Mouse (Mus musculus): ENCODE data around the gene Zmynd15. TPM values are rescaled to one million over a fixed set of nuclear protein-coding genes. Genes with fewer than 3 reads are reported as not detected.
A peak's percentile ranks its signal among the peaks of the same experiment; 100 is the strongest.

Gene Zmynd15
- polyA plus RNA-seq, 1 experiment from 2014 or later, result 1.0 TPM

DNA sequence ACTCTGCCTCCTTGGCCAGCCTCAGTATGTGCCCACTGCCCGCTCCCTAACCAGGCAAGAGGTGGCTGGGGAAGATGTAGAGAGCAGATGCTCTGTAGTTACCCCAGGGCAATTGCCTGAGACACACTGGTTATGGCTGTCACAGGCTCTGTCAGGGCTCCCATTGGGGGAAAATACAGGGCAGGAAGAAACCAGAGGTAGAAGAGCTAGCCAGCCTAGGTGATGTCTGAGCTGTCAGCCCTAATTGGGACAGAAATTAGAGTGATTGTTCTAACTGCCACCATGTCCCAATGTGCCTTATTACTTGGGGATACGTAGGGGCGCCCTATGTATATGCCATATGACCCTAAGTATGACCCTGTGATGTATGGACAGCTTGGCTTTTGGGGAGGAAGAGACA, 25.3 kb upstream of the Zmynd15 start:
- H3K27me3 ChIP-seq (replicated peaks; ENCODE audit: insufficient read depth, low read length), result no peaks in the 10 kb centered on the region
- DNase-seq (ENCODE audit: low spot score), result no peak
- 93% methylated on average over 3 of the region's 3 CpGs for WGBS
- no peak overlapping the region for H3K9ac ChIP-seq (replicated peaks; ENCODE audit: low read depth)
- H3K36me3 ChIP-seq (ENCODE audit: insufficient read depth, low read length), result 0 out of 2 replicates have a peak, but pooled peaks cover 6% of the 10 kb centered on the region
- peaks cover 6% of the 10 kb centered on the region; the same call in 1 of the 2 replicates for H3K4me1 ChIP-seq (ENCODE audit: insufficient read depth, low read depth, low read length)
- TF ChIP-seq CTCF (IDR thresholded peaks at IDR 0.05), result no peak
- no peak for TF ChIP-seq EP300 (IDR thresholded peaks at IDR 0.05)
- 0 out of 2 replicates have a peak overlapping the region, but pooled peaks have one; percentile 9 for H3K4me2 ChIP-seq (replicated peaks; ENCODE audit: low read depth, low read length)
- no peak overlapping the region for H3K27ac ChIP-seq (ENCODE audit: low read length)
- no peak overlapping the region for H3K4me3 ChIP-seq (ENCODE audit: low read depth, low read length)
- H3K9me3 ChIP-seq (ENCODE audit: low read length), result no peaks in the 10 kb centered on the region
- ATAC-seq, result no peak

DNA sequence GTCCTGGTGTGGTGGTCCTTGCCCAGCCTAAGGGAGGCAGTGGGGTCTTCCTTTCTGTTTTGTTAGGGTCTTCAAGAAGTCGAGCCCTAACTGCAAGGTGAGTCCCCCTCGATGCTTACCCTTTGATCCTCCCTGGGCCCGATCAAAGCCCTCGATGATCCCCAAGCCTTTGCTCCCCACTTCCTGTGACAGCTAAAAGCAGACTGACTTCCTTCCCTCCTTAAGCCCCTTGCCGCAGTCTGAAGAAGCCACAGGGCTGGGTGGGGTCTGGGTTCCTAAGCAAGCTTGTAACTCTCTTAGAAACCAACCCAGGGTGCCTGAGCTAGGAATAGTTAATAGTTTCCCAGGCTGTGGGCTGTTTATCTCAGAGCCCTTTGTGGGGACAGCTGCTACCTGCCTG, 23.8 kb upstream of the Zmynd15 start:
- DNase-seq (ENCODE audit: low spot score), result no peak
- Histone ChIP-seq H3K9me3 (ENCODE audit: low read length) (no peaks in the 10 kb centered on the region), H3K4me1 (ENCODE audit: insufficient read depth, low read depth, low read length) (peaks cover 6% of the 10 kb centered on the region; the same call in 1 of the 2 replicates), H3K4me2 (replicated peaks; ENCODE audit: low read depth, low read length) (no peak overlapping the region), H3K9ac (replicated peaks; ENCODE audit: low read depth) (no peak overlapping the region), H3K27ac (ENCODE audit: low read length) (no peak overlapping the region), H3K4me3 (ENCODE audit: low read depth, low read length) (no peak overlapping the region), H3K27me3 (replicated peaks; ENCODE audit: insufficient read depth, low read length) (no peaks in the 10 kb centered on the region), H3K36me3 (ENCODE audit: insufficient read depth, low read length) (0 out of 2 replicates have a peak, but pooled peaks cover 6% of the 10 kb centered on the region)
- WGBS, result 45% methylated on average over 5 of the region's 5 CpGs
- ATAC-seq, result no peak
- TF ChIP-seq CTCF (IDR thresholded peaks at IDR 0.05) (no peak), EP300 (IDR thresholded peaks at IDR 0.05) (no peak)

DNA sequence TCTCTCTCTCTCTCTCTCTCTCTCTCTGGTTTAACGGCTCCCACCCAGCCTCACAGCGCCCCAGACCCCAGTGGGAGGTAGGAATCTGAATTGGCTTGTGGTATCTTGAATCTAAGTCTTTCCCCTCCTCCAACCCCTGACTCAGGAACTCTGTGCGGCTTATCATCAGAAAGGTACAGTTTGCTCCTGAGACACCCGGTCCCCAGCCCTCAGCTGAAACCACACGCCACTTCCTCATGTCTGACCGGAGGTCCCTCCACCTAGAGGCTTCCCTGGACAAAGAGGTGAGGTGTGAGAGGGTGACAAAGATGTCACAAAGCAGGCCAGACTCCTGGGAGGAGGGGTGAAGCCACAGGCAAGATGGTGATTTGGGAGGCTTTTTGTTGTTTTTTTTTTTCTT, 21.8 kb upstream of the Zmynd15 start:
- 0 out of 2 replicates have a peak, but pooled peaks cover 6% of the 10 kb centered on the region for H3K36me3 ChIP-seq (ENCODE audit: insufficient read depth, low read length)

DNA sequence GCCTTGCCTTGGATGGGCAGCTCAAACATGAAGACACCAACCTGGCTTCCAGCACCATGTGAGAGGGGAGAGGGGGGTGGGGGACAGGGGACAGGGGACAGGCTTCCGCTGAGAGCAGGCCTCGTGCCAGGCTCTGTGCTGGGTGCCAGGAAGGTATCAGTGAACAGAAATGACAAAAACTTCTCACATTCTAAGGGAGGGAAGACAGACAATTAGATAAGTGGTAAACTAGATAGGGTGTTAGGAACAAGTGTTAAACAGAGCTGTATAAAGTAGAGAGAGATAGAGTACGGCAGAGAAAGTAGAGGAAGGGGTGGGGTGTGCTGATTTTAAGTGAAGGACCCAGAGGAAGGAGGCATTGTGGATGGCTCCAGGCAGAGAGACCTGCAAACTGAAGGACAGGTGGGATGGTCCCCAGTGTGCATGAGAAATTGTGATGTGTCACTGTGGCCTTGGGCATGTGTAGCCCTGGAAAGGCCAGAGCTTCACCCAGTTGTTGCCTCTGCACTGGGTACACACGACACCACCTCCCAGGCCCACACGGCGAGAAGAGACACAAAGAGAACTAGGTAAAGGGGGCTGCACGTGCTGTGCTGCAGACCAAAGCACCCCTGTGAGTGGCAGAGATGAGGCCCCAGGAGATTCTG, 20.4 kb upstream of the Zmynd15 start:
- no peaks in the 10 kb centered on the region for H3K9me3 ChIP-seq (ENCODE audit: low read length)
- no peak overlapping the region for H3K4me2 ChIP-seq (replicated peaks; ENCODE audit: low read depth, low read length)
- H3K9ac ChIP-seq (replicated peaks; ENCODE audit: low read depth), result no peak overlapping the region
- no peaks in the 10 kb centered on the region for H3K4me1 ChIP-seq (ENCODE audit: insufficient read depth, low read depth, low read length)
- ATAC-seq (no peak), DNase-seq (ENCODE audit: low spot score) (no peak)
- no peaks in the 10 kb centered on the region for H3K27me3 ChIP-seq (replicated peaks; ENCODE audit: insufficient read depth, low read length)
- no peak overlapping the region for H3K27ac ChIP-seq (ENCODE audit: low read length)
- H3K36me3 ChIP-seq (ENCODE audit: insufficient read depth, low read length), result 0 out of 2 replicates have a peak, but pooled peaks cover 6% of the 10 kb centered on the region
- TF ChIP-seq EP300 (IDR thresholded peaks at IDR 0.05), result no peak
- TF ChIP-seq CTCF (IDR thresholded peaks at IDR 0.05), result no peak
- WGBS, result 88% methylated on average over 7 of the region's 7 CpGs
- H3K4me3 ChIP-seq (ENCODE audit: low read depth, low read length), result no peak overlapping the region

More for the DNA sequence above, 21.8 kb upstream of the Zmynd15 start:
- Histone ChIP-seq H3K9me3 (ENCODE audit: low read length) (no peaks in the 10 kb centered on the region), H3K27ac (ENCODE audit: low read length) (no peak overlapping the region), H3K4me2 (replicated peaks; ENCODE audit: low read depth, low read length) (no peak overlapping the region), H3K4me3 (ENCODE audit: low read depth, low read length) (no peak overlapping the region), H3K9ac (replicated peaks; ENCODE audit: low read depth) (no peak overlapping the region), H3K27me3 (replicated peaks; ENCODE audit: insufficient read depth, low read length) (no peaks in the 10 kb centered on the region), H3K4me1 (ENCODE audit: insufficient read depth, low read depth, low read length) (peaks cover 6% of the 10 kb centered on the region; the same call in 1 of the 2 replicates)
- no peak for TF ChIP-seq EP300 (IDR thresholded peaks at IDR 0.05)
- no peak for TF ChIP-seq CTCF (IDR thresholded peaks at IDR 0.05)
- ATAC-seq (no peak), DNase-seq (ENCODE audit: low spot score) (no peak)
- 76% methylated on average over 6 of the region's 6 CpGs for WGBS

DNA sequence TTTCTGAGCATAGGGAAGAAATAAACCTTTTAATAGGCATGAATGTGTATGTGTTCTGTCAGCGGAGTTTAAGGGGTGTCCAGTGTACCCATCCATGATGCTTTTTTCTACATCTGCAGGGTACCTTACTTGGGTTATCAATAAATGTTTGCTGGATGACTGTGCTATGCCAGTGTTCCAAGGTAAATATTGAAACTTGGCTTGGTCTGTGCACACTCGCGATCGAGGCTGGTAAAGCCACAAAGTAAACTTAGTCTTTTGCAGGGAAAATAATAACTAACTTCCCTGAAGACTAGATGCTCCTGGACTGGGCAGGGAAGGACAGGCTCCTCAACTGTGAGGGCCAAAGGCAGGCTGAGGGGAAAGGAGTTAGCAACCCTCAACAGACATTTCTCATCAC, 18.6 kb upstream of the Zmynd15 start:
- Histone ChIP-seq H3K4me1 (ENCODE audit: insufficient read depth, low read depth, low read length) (no peaks in the 10 kb centered on the region), H3K27me3 (replicated peaks; ENCODE audit: insufficient read depth, low read length) (no peaks in the 10 kb centered on the region), H3K4me2 (replicated peaks; ENCODE audit: low read depth, low read length) (no peak overlapping the region), H3K9ac (replicated peaks; ENCODE audit: low read depth) (no peak overlapping the region), H3K27ac (ENCODE audit: low read length) (no peak overlapping the region), H3K9me3 (ENCODE audit: low read length) (no peaks in the 10 kb centered on the region), H3K4me3 (ENCODE audit: low read depth, low read length) (no peak overlapping the region), H3K36me3 (ENCODE audit: insufficient read depth, low read length) (0 out of 2 replicates have a peak, but pooled peaks cover 6% of the 10 kb centered on the region)
- TF ChIP-seq EP300 (IDR thresholded peaks at IDR 0.05) (no peak), CTCF (IDR thresholded peaks at IDR 0.05) (no peak)
- DNase-seq (ENCODE audit: low spot score) (no peak), ATAC-seq (no peak)
- 59% methylated on average over 4 of the region's 4 CpGs for WGBS

DNA sequence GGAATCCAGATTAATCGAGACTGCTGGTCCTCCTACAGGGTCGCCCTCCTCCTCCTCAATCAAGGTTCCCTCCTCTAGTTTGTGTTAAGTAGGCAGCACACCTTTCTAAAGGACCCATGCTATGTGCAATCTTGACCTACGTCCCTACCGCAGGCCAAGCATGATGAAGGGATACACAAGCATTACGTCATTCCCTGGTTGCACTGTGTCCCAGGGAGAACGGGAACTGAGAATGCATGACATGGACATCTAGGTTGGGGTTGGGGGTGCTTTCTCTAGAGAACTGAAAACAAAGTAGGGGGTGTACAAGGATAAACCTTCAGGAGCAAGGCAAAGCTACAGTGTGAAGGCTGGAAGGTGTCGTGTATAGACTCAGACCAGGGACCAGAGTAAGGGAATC, 17.4 kb upstream of the Zmynd15 start:
- DNase-seq (ENCODE audit: low spot score), result peak; percentile 29
- no peak overlapping the region for H3K4me2 ChIP-seq (replicated peaks; ENCODE audit: low read depth, low read length)
- WGBS, result 84% methylated on average over 7 of the region's 7 CpGs

More for the DNA sequence above, 17.4 kb upstream of the Zmynd15 start:
- no peaks in the 10 kb centered on the region for H3K4me1 ChIP-seq (ENCODE audit: insufficient read depth, low read depth, low read length)
- 0 out of 2 replicates have a peak, but pooled peaks cover 3% of the 10 kb centered on the region for H3K36me3 ChIP-seq (ENCODE audit: insufficient read depth, low read length)
- H3K4me3 ChIP-seq (ENCODE audit: low read depth, low read length), result no peak overlapping the region
- no peaks in the 10 kb centered on the region for H3K9me3 ChIP-seq (ENCODE audit: low read length)
- TF ChIP-seq CTCF (IDR thresholded peaks at IDR 0.05) (no peak), EP300 (IDR thresholded peaks at IDR 0.05) (no peak)
- no peak for ATAC-seq
- H3K9ac ChIP-seq (replicated peaks; ENCODE audit: low read depth), result no peak overlapping the region
- no peak overlapping the region for H3K27ac ChIP-seq (ENCODE audit: low read length)
- H3K27me3 ChIP-seq (replicated peaks; ENCODE audit: insufficient read depth, low read length), result no peaks in the 10 kb centered on the region

Measured in lung, postnatal 0 days (tissue).